Mouse (Mus musculus) liver (tissue): ENCODE measurements around the gene Cbx4.

Source experiments
- DNase-seq: peaks from one replicate; pipeline ENCODE4 v3.0.0-alpha.2; 2020; ENCODE audit warnings: mixed read lengths

The Cbx4 gene

DNA sequence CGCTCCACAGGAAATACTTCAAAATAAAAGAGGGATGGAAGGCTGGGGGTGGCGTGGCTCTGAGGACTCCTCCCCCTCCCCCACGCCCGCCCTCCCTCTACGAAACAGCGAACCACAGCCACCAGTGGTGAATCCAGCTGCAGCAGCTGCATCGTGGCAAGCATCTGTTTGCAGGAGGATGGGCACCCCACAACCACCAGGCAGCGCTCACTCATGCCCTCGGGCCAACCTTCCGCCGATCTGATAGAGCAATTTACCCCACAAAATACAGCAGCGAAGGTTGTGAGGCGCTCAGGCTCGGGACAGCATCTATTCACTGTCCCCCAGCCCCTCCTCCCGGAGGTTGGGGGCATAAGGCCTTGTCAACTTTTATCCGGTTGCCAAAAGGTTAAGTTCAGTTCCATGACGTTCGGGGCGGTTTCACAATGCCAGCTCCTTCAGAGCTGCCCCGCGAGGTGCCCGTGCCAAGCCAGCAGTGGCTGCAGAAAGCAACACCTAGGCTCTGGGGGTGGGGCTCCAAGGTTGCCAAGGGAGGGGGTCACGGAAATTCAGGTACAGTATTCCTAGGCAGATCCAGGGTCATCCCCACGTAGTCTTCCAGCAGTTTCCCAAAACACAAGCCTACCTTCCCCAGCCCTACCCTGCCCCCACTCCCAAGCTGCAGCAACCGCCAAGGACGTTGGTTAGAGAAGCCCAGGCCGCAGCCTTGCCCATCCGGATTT, 2.1 kb downstream of the Cbx4 start:
- peak; percentile 36 for DNase-seq

- no peak for DNase-seq
Observed at GRCm38 (mm10) chr11:119082638-119083599, 3.1 kb downstream of the Cbx4 start.

- no peak for DNase-seq
Observed at GRCm38 (mm10) chr11:119081839-119082637, 4.0 kb downstream of the Cbx4 start.

DNA sequence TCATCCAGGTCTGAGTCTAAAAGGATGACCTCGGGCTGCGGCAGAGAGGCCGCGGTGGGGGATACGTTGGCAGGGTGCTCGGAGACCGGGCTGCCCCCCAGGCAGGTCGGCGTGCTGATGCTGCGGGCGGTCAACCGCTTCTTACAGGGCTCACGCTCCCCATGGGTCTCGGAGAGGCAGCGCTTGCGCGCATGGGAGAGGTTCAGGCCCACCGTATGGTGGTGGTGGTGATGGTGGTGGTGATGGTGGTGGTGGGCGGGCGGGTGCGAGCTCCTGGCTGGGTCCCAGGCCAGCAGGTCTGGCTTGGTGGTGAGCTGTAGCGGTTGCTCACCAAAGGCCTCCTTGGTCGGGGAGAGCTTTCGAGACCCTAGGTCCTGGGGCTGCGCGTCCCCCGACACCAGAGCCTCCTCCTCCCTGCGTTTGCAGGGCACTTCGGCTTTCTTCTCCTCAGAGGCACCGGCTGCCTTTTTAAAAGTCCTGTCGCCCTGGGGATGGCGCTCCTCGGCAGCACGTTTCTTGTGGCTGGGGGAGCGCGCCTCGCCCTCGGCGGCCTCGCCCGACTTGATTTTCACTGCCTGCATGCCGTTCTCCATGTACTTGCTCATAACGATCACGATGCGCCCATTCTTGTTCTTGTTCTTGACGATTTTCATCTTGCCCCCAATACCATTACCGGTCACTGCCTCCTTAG, 4.7 kb downstream of the Cbx4 start:
- no peak for DNase-seq

- DNase-seq, result no peak
Observed at GRCm38 (mm10) chr11:119080461-119081147, 5.4 kb downstream of the Cbx4 start.

DNA sequence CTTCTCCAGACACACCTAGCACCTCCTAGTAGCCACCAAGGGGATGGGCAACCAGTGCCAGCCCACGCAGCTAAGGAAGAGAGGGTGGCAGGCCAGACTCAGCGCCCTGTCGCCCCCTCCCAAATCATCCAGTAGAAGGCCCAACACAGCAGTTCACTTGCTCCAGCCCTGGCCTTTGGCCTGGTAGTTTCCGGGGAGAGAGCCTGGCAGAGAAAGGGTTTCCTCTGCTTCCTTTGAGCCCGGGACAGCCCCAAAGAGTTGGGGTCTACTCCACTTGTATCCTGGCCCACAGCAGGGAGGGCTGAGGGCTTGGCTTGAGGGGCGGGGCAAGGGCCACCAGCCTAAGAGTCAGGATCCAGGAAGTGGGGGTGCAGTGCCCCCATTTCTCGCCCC, 6.6 kb downstream of the Cbx4 start:
- DNase-seq, result no peak

DNA sequence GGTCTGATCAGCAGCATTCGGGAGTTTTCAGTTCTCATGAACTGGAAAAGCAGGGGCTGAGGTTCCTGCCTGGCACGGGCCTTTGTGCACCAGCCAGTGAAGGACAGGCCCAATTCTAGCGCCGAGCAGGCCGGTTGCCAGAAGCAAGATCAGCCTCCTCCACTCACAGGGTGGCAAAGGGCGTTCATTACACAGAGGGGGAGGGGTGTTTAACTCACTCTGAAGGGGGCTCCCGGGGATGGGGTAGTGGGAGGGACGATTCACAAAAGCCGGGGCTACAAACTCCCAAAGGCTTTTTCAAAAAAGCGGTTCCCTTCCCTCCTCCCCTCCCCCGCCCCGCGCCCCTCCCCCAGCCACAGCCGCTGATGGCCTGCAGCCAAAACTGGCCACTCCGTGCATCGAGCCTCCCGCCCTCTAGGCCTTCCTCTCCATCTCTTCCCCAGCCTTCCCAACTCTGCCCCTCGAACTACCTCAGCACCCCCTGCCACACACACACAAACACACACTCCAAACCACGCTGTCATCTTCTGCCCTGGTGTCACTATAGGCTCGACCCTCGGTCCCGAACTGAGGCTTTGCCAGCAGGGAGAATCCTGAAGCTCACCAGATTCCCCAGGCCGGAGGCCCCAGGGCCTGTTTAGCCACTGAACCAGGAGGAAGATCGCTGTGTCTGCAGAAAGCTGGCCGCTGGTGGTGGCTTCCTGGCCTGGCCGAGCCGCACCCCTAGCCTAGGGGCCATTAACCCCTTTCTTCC, 7.2 kb downstream of the Cbx4 start:
- peak; percentile 51 for DNase-seq

- DNase-seq, result no peak
Observed at GRCm38 (mm10) chr11:119077755-119078154, 8.3 kb downstream of the Cbx4 start.

DNA sequence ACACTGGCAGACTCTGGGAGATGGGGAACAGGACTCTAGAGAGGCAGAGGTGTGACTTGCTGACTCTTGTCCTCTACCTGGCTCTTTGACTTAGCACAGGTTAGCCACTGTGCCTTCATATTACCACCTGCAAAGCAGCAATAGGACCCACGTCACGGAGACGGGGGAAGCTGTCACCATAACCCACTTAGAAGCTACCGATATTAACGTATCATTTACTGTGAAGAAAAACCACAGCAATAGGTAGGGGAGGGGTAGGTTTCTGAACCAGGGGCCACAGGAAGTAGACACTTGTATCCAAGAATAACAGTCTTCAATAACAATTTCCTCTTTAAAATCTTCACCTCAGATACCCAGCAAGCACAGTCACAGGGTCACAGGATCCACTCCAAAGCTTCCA, 10.2 kb downstream of the Cbx4 start:
- DNase-seq, result no peak

GRCm38 (mm10) chr11:119073876-119074433, 12.1 kb downstream of the Cbx4 start:
- no peak for DNase-seq

- no peak for DNase-seq
Observed at GRCm38 (mm10) chr11:119072986-119073385, 13.0 kb downstream of the Cbx4 start.

DNA sequence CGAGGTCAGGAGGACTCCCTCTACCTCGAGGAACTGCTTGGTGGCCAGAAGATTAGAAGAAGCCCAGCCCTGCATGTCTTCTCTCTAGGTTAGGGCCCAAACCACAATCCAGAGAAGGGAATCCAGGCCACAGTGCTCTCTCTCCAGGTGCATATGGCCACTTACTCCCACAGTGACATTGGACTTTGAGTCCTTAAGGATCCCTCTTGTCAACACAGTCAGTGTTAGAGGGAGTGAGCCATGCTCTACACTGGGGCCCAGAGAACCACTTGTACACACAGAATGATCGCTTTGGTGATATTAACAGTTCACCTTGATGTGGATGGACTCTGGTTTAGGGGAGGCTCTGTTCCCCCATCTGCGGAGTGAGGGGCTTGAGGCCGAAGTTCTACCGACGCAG, 13.8 kb downstream of the Cbx4 start:
- DNase-seq, result no peak

GRCm38 (mm10) chr11:119066841-119067240, 19.2 kb downstream of the Cbx4 start:
- DNase-seq, result no peak

DNA sequence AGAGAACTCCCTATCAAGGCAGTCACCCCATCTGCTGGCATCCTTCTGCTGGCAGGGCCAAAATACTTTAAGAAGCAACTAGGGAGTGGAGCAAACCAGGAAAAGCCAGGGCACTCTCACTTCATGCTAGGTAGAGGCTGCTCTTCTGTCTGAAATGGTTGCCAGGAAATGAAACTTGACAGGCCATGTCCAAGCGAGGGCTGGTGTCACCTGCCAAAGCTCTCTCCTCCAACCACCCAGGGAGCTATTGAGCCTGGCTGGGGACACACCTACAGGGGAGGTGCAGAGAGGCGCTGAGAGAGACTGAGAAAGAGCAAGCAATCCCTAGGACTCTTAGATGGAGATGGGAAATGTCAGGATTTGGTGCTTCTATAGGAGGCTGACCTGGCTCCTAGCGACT, 26.8 kb downstream of the Cbx4 start:
- DNase-seq, result no peak

GRCm38 (mm10) chr11:119058041-119058995, 27.7 kb downstream of the Cbx4 start:
- no peak for DNase-seq

GRCm38 (mm10) chr11:119057291-119057690, 28.7 kb downstream of the Cbx4 start:
- no peak for DNase-seq

- DNase-seq, result no peak
Observed at GRCm38 (mm10) chr11:119056301-119057211, 29.5 kb downstream of the Cbx4 start.

DNA sequence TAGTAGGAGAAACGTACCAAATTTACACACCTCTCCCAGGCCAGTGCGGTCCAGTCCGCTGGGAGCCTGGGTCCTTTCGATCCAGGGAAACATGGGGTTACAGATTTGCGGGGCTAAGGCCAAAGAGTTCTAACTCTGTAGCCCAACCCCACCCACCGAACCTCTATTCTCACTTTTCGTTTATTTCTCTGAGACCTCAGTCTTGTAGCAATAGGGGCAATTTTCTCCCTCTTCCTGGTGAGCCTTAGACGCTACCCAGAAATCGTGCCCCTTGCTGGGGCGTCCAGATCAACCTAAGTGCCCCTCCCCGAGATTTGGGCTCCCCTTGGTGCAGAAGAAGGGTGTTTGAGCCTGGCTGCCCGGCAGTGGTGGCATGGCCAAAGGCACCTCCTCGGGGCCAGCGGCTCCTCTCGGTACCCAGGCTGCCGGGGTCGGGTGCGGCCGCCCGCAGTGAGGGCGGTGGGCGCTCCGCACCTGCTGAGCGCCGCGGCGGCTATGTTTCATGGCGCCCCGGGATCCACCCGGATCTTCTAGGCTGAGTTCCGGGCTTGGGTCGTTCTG, 30.4 kb downstream of the Cbx4 start:
- no peak for DNase-seq
